Mouse (Mus musculus): ENCODE measurements around the gene Lsp1.

Gene Lsp1

DNA sequence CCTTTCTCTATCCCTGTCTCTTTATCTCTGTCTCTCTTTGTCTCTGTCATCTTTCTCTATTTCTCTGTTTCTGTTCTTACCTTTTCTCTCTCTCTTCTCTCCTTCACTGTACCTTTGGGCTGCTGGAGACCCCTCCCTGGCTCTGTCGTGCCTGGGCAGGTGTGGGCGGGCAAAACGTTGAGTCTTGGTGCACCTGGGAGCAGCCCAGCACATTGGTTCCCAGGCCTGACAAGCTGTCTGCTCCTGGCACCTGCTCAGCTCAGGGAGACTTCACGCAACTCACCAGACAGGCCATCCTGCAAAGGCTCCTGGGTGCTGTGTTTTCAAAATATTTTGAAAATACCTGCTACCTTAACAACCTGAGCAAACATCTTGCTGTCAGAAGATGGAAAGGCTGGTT, 42.6 kb downstream of the Lsp1 start:
- DNase-seq (ENCODE audit: low read depth, low spot score) = no peak

DNA sequence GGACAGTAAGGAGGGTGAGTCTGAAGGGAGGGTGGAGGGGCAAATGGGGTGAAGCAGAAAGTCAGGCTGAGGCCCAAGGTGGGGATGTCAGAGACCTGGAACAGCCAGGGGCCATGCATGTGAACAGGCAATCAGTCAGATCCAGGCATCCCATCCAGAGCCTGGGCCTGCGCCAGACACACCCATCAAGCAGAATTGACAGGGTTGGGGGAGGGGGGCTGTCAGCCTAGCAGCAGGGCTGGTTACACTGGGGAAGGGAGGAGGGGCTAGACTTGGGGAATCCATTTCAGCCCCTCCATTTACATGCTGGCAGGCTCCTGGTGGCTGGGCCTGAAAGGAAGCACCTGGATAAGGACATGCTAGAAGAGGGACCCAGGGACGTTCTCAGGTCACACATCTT, 45.3 kb downstream of the Lsp1 start:
- no peak for DNase-seq (ENCODE audit: low read depth, low spot score)

DNA sequence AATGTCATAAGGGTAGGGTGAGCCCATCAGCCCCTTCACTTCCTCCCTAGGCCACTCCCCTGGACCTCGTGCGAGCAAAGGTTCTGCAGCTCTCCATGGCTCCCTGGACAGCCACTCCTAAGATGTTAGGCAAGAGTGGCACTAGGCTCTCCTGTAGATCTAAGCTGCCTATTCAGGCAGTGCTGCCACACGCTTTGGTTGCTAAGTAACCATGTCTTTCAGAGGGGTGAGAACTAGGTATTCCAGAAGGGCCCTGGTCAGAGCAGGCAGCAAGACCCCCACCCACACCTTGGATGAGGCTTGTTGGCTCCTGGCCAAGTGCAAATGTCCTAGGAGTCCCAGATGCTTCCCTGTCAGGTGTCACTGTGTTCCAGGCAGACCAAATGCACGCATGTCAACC, 45.9 kb downstream of the Lsp1 start:
- DNase-seq (ENCODE audit: low read depth, low spot score) = no peak

DNA sequence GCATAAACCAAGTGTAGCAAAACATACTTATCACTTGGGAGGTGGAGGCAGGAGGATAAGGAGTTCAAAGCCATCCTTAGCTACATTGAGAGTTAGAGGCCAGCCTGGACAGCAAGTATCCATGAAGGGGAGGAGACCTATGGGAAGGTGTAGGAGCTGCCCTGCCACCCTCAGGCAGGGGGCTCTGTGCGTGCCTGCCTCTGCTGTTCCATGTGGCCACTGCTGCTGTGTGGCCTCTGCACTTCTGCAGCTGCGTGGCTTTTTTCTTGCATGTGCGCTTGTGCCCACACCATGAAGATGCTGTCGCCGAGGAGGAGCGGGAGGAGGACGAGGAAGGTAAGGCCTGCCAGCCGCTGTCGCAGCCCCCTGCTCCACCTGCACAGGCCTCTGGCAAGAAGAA, 46.8 kb downstream of the Lsp1 start:
- DNase-seq (ENCODE audit: low read depth, low spot score) = no peak

DNA sequence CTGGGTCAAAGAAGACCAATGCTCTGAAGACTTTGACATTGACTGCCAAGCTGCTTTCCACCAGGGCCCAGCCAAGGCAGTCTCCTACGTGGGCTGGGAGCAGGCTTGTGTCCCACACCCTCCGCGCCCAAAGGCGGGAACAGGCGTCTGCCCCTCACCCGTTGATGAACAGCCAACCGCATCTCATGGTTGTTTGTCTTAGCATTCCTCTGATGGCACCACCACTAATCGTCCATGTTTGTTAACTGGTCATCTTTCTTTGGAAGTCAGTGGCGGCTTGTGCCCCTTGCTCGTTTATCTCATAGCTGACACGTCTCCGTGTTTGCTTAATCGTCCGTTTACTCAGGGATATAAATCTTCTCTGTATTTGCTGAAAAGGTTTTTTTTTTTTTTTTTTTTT, 48.9 kb downstream of the Lsp1 start:
- no peak for DNase-seq (ENCODE audit: low read depth, low spot score)

DNA sequence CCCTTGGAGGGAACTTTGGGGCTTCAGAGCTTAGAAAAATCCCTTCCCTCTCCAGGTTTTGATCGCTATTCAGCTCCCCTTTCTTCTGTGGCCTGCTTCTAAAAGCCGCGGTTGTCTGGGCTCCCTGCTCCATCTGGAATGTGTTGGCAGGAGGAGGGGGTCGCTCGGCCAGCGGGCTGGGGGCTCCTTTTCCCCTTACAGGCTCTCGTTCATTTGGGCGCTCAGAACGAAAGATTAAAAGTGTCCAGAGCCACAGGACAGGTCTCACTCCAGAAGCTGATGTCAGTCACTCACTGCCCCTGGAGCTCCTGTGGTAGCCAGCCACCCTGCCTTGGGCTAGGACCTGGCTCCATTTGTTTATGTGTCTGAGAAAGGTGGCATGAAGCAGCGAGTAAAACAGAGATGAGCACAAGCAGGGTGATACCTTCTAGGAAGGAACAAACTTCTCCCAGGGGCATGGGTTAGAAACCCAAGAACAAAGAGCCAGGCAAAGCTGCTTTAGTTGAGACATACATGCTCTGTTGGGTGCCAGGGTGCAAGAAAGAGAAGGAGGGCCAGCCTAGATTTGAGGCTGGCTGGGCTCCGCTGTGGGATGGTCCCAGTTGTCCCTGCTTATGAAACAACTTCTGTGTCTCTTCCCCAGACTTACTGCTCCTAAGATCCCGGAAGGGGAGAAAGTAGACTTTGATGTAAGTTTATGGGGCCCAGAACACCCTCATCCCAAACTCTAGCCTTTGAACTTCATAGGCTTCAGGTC, 49.6 kb downstream of the Lsp1 start:
- DNase-seq (ENCODE audit: low read depth, low spot score) = no peak

DNA sequence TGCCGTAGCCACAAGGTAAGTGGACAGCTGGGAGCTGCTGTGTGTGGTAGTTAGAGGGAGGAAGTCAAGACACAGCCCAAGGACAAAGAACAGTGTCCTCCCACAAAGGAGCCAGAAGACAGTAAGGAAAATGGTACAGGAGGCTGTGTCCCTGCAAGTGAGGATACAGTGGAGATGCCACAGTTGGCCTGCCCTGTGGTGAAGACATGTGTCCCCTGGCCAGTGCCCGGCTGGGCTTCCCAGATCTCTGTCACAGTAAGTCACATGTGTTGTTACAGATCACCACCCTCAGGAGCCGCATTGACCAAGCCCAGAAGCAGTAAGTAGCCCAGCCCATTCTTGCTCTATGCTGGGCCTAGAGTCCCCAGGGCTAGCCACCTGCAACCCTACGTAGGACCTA, 53.4 kb downstream of the Lsp1 start:
- no peak for DNase-seq (ENCODE audit: low read depth, low spot score)

DNA sequence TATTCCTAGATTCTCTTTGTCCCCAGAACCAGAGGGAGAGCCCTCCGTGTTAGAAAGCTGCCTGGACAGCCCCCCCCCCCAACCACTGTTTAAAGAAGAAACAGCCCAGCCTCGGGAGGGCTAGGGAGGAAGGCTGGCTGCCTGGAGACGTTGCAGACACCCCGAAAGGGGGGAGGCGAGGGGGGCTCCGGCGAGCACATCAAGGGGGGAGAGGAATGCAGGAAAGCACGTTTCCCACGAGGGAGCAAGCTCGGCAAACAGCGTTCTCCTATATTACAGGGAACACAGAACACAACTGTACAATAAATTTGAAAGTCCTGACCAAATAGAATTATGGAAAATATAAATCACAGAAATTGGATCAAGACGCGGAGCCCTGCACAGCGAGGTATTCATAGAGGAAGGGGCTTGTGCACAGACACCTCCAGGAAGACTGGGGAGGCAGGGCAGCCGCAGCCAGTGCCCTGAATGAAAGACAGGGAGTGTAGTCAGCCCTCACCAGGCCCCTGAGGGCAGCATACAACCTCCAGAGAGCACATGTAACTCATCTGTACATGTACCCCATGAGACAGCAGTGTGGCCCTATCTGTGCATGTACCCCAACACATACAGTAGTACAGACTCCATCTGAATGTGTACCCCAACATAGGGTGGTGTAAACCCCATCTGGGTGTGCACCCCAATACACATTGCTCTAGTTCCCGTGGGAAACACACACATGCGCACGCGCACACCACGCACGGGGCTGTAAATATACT, 55.8 kb downstream of the Lsp1 start:
- no peak for DNase-seq (ENCODE audit: low read depth, low spot score)

DNA sequence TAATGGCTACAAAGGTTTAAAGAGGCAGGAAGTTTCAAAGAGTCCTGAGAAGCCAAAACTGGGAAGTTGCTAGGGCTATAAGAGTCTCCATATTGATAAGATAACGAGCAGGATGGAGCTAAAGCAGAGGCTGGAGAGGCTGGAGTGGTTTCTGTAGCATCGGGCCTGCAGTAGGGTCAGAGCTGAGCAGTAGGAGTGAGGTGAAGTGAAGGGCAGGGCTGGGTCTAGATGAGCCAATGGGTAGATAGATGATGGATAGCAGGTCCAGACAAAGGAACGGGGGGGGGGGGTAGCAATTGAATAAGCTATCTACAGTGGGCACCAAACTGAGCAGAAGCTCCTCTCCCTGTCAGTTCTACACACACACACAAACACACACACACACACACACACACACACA, 56.9 kb downstream of the Lsp1 start:
- DNase-seq (ENCODE audit: low read depth, low spot score) = no peak

DNA sequence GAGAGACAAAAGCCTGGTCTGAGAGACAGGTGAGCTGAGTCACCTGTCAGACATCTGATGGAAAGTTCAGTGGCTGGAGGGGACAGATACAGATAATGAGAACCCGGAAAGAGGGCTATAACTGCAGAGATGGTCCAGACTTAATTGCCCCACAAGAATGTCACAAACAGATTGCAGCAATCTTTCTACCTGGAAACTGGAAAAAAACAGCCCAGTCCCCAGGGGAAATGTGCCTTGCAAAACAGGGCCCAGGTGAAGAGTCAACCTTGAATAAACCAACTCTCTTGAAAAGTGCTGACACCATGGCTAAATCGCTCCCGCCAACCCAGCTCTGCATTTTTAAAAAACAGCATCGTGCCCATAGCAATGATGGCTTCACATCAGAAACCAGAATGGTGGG, 59.7 kb downstream of the Lsp1 start:
- no peak for DNase-seq (ENCODE audit: low read depth, low spot score)

DNA sequence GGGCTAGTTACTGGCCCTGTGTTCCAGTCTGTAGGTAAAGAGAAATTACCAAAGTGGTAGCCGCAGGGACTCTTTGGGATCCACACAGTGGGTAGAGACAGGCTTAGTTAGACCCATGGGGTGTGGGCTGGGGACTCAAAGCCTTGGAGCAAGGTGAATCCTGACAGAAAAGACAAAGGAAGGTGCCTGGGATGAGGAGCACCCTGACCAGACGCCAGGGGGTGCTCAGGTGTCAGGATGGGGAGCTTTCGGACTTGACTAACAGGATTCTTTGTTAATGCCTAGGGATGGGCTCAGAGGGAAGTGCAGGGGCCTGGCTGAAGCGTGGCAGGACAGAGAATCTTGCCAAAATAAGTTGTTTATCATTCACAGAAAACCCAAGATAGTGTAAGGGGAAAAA, 61.7 kb downstream of the Lsp1 start:
- peak; percentile 28 for DNase-seq (ENCODE audit: low read depth, low spot score)

DNA sequence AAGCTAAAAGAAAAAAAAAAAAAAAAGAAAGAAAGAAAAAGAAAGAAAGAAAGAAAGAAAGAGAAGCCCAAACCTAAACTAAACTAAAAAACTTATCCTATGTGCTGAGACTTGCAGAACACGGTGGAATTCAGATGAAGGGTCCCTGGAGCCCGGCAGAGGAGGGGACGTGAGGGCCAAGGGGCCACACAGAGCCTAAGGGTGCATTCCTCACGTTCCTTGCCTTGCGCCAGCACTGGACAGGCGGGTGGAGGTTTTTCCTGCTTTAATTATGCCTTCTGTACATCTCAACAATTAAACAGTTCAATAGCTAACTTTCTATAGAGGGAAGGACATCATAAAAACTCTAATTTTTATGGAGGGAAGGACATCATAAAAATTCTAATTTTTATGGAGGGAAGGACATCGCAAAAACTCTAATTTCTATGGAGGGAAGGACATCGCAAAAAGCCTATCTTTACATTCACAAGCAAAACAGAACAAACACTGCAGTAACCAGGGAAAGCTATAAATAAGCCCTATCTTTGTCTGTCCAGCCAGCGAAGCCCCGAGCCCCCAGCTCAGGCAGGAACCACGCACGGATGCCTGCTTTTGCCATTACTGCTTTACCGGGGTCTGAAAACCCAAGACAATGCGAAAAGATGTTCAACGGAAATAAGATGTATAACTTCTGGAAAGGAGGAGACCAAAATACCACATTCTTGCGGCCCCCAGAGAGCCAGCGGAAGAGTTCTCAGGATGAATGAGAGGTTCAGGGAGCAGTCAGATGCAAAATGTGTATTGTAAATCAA, 62.8 kb downstream of the Lsp1 start:
- DNase-seq (ENCODE audit: low read depth, low spot score) = no peak

DNA sequence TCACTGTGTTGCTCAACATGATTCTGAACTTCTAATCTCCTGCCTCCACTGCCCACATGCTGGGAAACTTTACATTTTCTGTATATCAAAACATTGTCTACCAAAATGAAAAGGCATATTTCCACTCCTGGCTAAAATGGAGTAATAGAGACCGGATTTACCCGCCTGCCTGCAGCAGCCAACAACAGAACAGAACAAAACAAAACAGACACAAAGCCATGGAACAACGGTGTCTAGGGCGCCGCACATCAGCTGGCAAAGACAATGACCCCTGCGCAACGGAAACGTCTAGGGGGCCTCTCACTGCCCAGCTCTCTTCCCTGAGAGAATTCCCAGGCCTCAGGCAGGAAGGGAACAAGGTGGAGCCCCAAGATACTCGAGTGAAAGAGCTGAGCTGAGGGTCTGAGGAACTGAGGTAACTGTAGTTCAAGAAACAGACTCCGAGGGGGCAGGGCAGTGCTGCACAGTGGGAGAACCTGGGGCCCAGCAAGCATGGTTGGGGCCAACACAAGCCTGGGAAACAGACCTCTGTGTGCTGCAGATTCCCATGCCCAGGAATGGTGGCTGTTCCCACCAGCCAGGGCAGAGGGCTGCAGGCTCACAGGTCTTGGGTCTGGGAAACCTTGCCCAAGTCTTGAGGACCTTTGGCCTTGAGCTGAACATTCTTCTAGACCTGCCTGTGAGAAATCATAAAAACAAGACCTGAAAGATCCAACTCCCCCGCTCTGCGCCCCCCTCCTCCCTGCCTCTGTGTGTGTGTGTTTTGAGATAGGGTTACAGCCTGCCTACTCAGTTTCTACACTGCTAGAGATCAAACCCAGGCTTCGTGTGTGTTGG, 65.0 kb downstream of the Lsp1 start:
- DNase-seq (ENCODE audit: low read depth, low spot score) = no peak

DNA sequence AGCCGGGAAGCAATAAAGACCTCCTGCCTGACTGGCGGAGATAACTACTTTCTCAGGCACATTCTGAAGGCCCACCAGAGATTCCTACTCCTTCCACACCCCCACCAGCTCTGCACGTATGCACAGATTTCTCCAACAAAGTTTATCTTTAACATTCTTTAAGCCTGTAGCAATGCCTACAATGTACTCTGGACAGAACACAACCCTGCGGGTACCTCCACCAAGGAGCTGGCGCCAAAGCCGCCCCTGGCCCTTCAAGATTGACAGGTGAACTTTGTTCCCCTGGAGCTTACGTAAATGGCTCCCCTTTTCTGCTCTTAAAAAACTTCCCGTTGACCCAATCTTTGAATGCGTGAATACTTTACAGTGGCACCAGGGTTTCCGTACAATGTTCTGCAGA, 68.7 kb downstream of the Lsp1 start:
- DNase-seq (ENCODE audit: low read depth, low spot score) = no peak

DNA sequence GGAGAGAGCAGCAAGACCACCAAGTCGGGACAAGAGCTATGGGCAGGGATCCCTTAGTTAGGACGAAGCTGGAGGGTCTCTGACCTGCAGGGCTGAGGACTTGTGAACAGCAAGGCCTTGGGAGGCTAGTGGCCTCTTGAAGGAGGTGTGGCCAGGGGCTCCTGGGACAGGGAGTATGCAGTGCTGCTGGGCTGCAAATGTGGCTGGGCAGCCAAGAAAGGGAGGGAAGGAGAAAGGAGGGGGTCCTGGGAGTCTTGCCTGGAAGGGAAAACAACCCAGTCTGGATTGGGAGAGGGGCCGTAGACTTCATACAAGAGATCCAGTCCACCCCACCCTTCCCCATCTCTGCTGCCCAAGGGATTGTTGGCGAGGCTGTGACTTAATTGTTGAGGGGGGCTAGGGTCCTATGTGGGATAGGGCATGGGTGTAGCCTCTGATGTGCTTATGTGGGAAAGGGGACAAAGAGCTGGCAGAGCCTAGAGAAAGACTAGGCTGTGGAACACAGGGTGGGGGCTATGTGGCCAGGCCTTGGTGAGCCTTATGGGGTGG, 71.4 kb downstream of the Lsp1 start:
- no peak for DNase-seq (ENCODE audit: low read depth, low spot score)

DNA sequence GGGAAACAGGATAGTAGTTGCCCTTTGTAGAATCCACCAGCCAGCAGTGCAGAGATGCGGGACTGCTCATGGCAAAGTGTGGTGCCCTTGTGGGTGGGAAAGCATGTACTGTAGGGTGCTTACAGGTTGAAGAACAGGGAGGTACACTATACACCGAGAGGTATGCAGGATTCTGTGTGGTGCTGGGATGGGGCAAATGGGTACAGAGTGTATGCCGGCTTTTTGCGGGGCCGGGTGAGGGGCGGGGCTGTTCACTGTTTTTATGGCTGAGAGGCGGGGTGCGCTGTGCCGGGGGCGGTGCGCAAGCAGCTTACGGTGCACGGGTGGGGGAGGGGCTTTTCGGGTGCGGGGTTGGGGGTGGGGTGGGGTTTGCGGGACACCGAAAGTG, 72.1 kb downstream of the Lsp1 start, which contains the start of gene Mrpl23:
TSS of gene Mrpl23 (plus strand) at position 16 of the 388 bp plus-strand sequence.
- DNase-seq (ENCODE audit: low read depth, low spot score) = no peak

DNA sequence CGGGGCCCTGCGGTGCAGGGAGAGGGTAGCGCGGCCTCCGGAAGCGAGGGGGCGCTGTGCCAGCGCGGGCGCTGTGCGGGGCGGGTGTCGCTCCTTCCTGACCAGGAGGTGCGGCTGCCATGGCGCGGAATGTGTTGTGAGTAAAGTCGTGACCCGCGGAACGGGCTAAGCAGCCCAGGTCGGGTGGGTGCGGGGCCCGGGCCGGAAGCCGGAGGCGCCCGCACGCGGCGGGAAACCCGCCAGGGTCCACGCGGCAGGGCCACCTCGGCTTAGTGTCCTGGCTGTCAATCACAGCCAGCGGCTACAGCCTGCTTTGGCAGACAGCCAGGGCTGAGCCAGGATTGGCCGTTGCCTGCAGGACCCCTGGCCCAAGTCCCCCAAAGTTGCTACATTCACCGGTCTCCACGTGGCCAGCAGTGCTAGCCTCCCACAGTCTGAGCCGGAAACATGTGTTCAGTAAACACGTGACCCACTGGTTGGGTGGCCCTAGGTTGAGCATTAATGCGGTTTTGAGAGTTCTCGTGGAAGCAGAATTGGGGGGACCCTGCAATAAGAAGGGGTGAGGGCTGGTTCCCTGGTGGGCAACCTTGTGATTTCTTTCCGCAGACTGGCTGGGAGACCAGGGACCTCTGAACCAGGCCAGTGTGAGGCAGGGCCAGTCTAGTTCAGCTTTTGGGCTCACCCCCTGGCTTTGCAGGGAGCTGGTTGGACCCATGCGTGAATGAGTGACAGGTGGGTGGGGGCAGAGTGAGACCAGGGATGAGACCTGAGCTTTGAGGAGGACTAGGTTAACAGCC, 72.6 kb downstream of the Lsp1 start:
- DNase-seq (ENCODE audit: low read depth, low spot score) = peak; percentile 93

DNA sequence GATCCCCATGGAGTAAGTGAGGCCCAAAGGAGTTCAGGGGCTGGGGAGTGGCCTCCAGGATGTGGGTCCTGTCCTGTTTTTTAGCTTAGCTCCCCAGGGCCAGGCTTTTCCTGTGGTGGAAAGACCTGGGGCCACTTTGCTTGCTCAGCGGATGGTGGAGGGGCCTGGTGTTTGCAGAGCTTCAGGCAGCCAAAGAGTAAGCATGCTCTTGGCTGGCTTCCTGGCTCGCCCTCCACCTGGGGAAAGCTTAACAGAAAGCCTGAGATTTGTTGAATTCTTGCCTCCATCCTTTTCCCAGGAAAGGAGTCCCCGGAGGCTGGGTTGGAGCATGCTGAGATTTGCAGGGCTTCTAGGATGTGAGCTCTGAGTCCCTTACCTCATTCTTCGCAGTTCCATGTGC, 74.5 kb downstream of the Lsp1 start:
- no peak for DNase-seq (ENCODE audit: low read depth, low spot score)

DNA sequence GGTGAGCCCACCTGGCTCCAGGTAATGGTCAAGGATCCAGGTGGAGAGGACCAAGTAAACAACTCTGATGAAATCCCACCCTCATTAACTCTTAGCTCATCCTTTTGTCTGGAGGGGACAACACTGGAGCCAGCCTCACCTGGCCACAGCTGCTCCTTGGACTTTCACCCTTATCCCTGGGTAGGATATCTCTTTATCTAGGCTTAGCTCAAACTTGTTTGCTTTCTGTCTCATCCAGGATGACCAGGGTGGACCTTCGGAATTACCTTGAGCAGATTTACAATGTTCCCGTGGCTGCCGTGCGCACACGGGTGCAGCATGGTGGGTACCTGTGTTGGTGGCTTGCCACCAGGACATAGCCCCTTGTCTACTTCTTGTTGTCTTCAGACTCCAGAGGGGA, 75.2 kb downstream of the Lsp1 start:
- no peak for DNase-seq (ENCODE audit: low read depth, low spot score)

DNA sequence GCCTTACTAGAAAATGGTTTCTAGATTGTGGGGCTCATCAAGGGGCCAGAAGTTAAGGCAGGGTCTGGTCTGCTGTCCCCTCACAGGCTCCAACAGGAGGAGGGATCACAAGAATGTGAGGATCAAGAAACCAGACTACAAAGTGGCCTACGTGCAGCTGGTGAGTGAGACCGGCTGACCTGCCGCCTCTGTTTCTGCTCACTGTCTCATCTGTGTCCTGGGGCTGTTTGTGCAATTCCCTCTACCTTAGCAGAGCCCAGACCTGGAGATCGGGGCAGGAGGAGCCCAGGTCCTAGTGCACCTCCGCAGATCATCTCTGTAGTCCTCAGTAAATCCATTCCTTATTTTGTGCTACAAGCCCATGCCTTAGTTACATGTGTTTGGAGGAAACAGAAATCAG, 76.6 kb downstream of the Lsp1 start:
- DNase-seq (ENCODE audit: low read depth, low spot score) = no peak

DNA sequence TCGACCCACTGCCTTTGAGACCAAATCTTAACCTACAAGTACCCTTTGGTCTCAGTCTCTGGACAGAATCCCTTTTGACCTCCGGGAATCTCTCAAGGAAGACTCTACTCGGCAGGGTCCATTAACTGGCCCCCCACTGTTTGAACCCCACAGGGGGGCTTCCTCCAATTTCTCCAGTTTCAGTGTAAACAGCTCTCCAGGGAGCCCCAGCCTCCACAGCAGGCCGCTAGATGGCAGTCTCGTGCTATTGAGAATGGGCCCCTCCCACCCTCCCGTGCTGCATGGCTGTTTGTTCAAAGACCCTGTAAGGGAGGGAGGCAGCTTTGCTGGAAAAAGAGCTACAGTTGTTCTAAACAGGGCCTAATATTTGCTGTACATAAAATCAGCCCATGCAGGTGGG, 77.3 kb downstream of the Lsp1 start:
- DNase-seq (ENCODE audit: low read depth, low spot score) = peak; percentile 69
